31 mouse cellular contexts compared by ENCODE assay signal in the genomic region with DNA sequence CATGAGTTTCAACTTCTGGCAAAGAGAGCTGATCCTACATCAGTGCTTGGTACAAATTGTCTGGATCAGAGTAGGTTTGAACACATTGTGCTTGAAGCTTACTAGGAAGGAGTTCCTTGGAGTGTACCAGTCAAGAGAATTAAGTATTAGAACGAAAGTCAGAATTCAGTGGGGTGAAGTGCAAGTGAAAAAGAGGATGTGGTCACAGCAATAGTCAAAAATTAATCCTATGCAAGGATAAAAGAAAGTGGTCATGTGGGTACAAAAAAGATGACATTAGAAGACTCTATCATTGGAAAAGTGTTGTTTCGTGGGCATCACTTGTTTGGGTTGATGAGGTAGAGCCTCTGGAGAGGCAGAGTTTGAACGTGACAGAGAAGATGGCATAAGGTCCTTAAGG. TPM values are rescaled to one million over a fixed set of nuclear protein-coding genes. Genes with fewer than 3 reads are reported as not detected.
DNase-seq lines count a peak whose midpoint lies in the region; ATAC-seq lines count a peak whose summit lies in the region.
"Had no signal": no experiment of that assay in that cellular context is flagged by ENCODE, and none has a peak within 500 bp of the region (broad histone marks: within the 10 kb centered on the region; RNA-seq: fewer than 3 reads in every experiment).

No protein-coding gene starts in this region.

- peak; percentile 71 for DNase-seq in heart, adult 11 months
- DNase-seq in heart, postnatal 10 days, result no peak
- DNase-seq in yolk sac, embryonic 10.5 days (ENCODE audit: low spot score), result no peak
- DNase-seq in urinary bladder, postnatal 4 days (ENCODE audit: low spot score in 2 of 2), result no peak
- DNase-seq: adrenal gland, postnatal 10 days; adrenal gland, postnatal 36 days; B cell, adult 2 months; cerebellum, adult 11 months; cerebellum, adult 2 months; cerebellum, adult 9-11 months; cerebellum, postnatal 25 days; embryo, embryonic 11 days; gastrocnemius, adult 2 months; gastrocnemius, postnatal 14 days; heart, adult 2 months had no signal

- no peaks in the 10 kb centered on the region for H3K9me3 ChIP-seq in midbrain, embryonic 15.5 days
- H3K9me3 ChIP-seq: embryonic facial prominence, embryonic 10.5 days; embryonic facial prominence, embryonic 13.5 days; forebrain, embryonic 10.5 days; forebrain, embryonic 13.5 days; G1E; heart, embryonic 10.5 days; heart, embryonic 13.5 days; hindbrain, embryonic 10.5 days; hindbrain, embryonic 13.5 days had no signal

- H3K27ac ChIP-seq in midbrain, embryonic 15.5 days, result no peak overlapping the region
- H3K27ac ChIP-seq: embryonic facial prominence, embryonic 10.5 days; embryonic facial prominence, embryonic 13.5 days; forebrain, embryonic 10.5 days; forebrain, embryonic 13.5 days; gastrocnemius, adult 2 months; heart, adult 2 months; heart, embryonic 10.5 days; heart, embryonic 13.5 days; hindbrain, embryonic 10.5 days; hindbrain, embryonic 13.5 days had no signal

- WGBS in midbrain, embryonic 15.5 days, result 89% methylated on average over 3 of the region's 3 CpGs

- H3K9ac ChIP-seq in midbrain, embryonic 15.5 days, result no peak overlapping the region
- H3K9ac ChIP-seq: embryonic facial prominence, embryonic 13.5 days; forebrain, embryonic 13.5 days; heart, embryonic 13.5 days; hindbrain, embryonic 13.5 days had no signal

- H3K36me3 ChIP-seq in midbrain, embryonic 15.5 days (replicated peaks), result no peaks in the 10 kb centered on the region
- H3K36me3 ChIP-seq: embryonic facial prominence, embryonic 10.5 days; embryonic facial prominence, embryonic 13.5 days; forebrain, embryonic 10.5 days; G1E; heart, embryonic 10.5 days; heart, embryonic 13.5 days; hindbrain, embryonic 10.5 days; hindbrain, embryonic 13.5 days had no signal

- peak; percentile 51 to 54 for ATAC-seq in hematopoietic stem cell, adult 5-6 weeks (replicated peaks in 1 of 2; ENCODE audit: insufficient read depth in 1 of 2, low FRiP score in 2 of 2, low TSS enrichment in 1 of 2, low read depth in 1 of 2, poor library complexity in 2 of 2, severe bottlenecking in 2 of 2)
- peak; percentile 64 for ATAC-seq in megakaryocyte progenitor cell, adult 5-6 weeks (replicated peaks; ENCODE audit: poor library complexity)
- ATAC-seq in midbrain, embryonic 15.5 days (replicated peaks), result no peak
- ATAC-seq: forebrain, embryonic 13.5 days; forebrain, embryonic 16.5 days; hindbrain, embryonic 16.5 days; Patski had no signal

- no peak overlapping the region for H3K4me3 ChIP-seq in midbrain, embryonic 15.5 days
- H3K4me3 ChIP-seq: embryonic facial prominence, embryonic 10.5 days; embryonic facial prominence, embryonic 13.5 days; forebrain, embryonic 10.5 days; forebrain, embryonic 13.5 days; gastrocnemius, adult 2 months; heart, adult 2 months; heart, embryonic 10.5 days; heart, embryonic 13.5 days; hindbrain, embryonic 10.5 days; hindbrain, embryonic 13.5 days had no signal

- no peaks in the 10 kb centered on the region for H3K4me1 ChIP-seq in midbrain, embryonic 15.5 days
- H3K4me1 ChIP-seq: embryonic facial prominence, embryonic 10.5 days; embryonic facial prominence, embryonic 13.5 days; forebrain, embryonic 13.5 days; heart, embryonic 10.5 days; heart, embryonic 13.5 days; hindbrain, embryonic 10.5 days; hindbrain, embryonic 13.5 days had no signal

- H3K4me2 ChIP-seq in midbrain, embryonic 15.5 days, result no peak overlapping the region
- H3K4me2 ChIP-seq: embryonic facial prominence, embryonic 13.5 days; forebrain, embryonic 13.5 days; heart, embryonic 13.5 days; hindbrain, embryonic 13.5 days had no signal

- no peaks in the 10 kb centered on the region for H3K27me3 ChIP-seq in midbrain, embryonic 15.5 days (replicated peaks)
- H3K27me3 ChIP-seq: CH12.LX; embryonic facial prominence, embryonic 13.5 days; forebrain, embryonic 13.5 days; heart, embryonic 13.5 days; hindbrain, embryonic 13.5 days; Patski had no signal

- intact Hi-C loops in heart, postnatal 10 days (cut with DNase I), result no loop called here

RNA-seq across cellular contexts. Expression of a gene that starts 8.8 kb away (rescaled TPM):
- total RNA-seq in heart, postnatal 10 days (2021), result 1 to 10 TPM; 1.3 to 1.4 TPM
- total RNA-seq in hematopoietic stem cell, adult 5-6 weeks (2017), result 77.9 and 92.5 TPM in 2 replicates
- total RNA-seq in megakaryocyte progenitor cell, adult 5-6 weeks (2015), result 71.7 and 78.7 TPM in 2 replicates
- total RNA-seq in megakaryocyte progenitor cell, adult 5-6 weeks (2017), result 68.6 and 87.1 TPM in 2 replicates
- 3.4 and 3.9 TPM in 2 replicates for polyA plus RNA-seq in midbrain, embryonic 15.5 days (2015; fragmentation: Nextera tagmentation; extraction: Ambion mirVana)

Comparison
In these comparisons a context has a peak if more than half of its experiments do, and no peak if none do; other contexts are left out.
1. RNA of a gene that starts 8.8 kb away (total RNA-seq): 77.9 to 92.5 TPM in hematopoietic stem cell, adult 5-6 weeks and 68.6 to 87.1 TPM in megakaryocyte progenitor cell, adult 5-6 weeks; 1.3 to 1.4 TPM in heart, postnatal 10 days; every median in the first group is over 10 times any median in the second.